Mouse (Mus musculus) kidney, embryonic 16.5 days (tissue): Measurements from ENCODE around the gene Vps13d. TPM values are rescaled to one million over a fixed set of nuclear protein-coding genes. Genes with fewer than 3 reads are reported as not detected.

Source experiments
- ATAC-seq: fragments of 200-750 bp; cut with Nextera tagmentation; 2 replicates; pipeline ENCODE4 v1.8.0; 2017; ENCODE audit warnings: moderate TSS enrichment; ENCODE audit not compliant: low FRiP score, low TSS enrichment
- H3K27ac ChIP-seq: fragments of 300-500 bp; sonication (generic); 2 replicates; pipeline ENCODE4 v1.5.1; 2014; ENCODE audit warnings: low read length
- H3K27me3 ChIP-seq: fragments of 300-500 bp; sonication (generic); 2 replicates; pipeline ENCODE4 v1.6.1; 2014; ENCODE audit warnings: low read length, control low read depth, mixed read lengths; ENCODE audit not compliant: insufficient read depth
- H3K36me3 ChIP-seq: fragments of 300-500 bp; sonication (generic); 2 replicates; pipeline ENCODE4 v1.6.1; 2014; ENCODE audit warnings: low read length, control low read depth, mixed read lengths; ENCODE audit not compliant: insufficient read depth
- H3K4me1 ChIP-seq: fragments of 300-500 bp; sonication (generic); 2 replicates; pipeline ENCODE4 v1.6.1; 2014; ENCODE audit warnings: low read length, control low read depth, mixed read lengths; ENCODE audit not compliant: insufficient read depth
- H3K4me2 ChIP-seq: fragments of 300-500 bp; sonication (generic); replicated peaks from 2 replicates; pipeline ENCODE4 v1.6.1; 2014; ENCODE audit warnings: low read depth, low read length
- H3K4me3 ChIP-seq: fragments of 300-500 bp; sonication (generic); 2 replicates; pipeline ENCODE4 v1.5.1; 2014; ENCODE audit warnings: mild to moderate bottlenecking, low read length
- H3K9ac ChIP-seq: fragments of 300-500 bp; sonication (generic); replicated peaks from 2 replicates; pipeline ENCODE4 v1.6.1; 2014; ENCODE audit warnings: low read length
- H3K9me3 ChIP-seq: fragments of 300-500 bp; sonication (generic); 2 replicates; pipeline ENCODE4 v1.6.1; 2016; ENCODE audit warnings: low read length, control low read depth
- WGBS: fragments of 180-500 bp; shearing (Covaris S2); extraction: QIAGEN DNeasy Blood & Tissue Kit; methylation state at CpG from one replicate; pipeline ENCODE4 v1.1.7; 2014; 5-methylcytosine and 5-hydroxymethylcytosine counted together
- polyA plus RNA-seq: library from polyadenylated mRNA; unstranded; fragments of >200 nt; fragmentation: Nextera tagmentation; extraction: Ambion mirVana; gene quantifications from 2 replicates; pipeline ENCODE4 v1.2.1, GENCODE M21; 2015

Vps13d gene
- polyA plus RNA-seq, 1 experiment from 2014 or later: 10.6 TPM

- Histone ChIP-seq H3K9ac (no peak overlapping the region), H3K4me2 (no peak overlapping the region), H3K9me3 (no peaks in the 10 kb centered on the region), H3K4me3 (no peak overlapping the region), H3K36me3 (peaks cover 5% of the 10 kb centered on the region; the same call in 1 of the 2 replicates), H3K4me1 (peaks cover 16% of the 10 kb centered on the region), H3K27ac (no peak overlapping the region), H3K27me3 (no peaks in the 10 kb centered on the region)
- 80% methylated on average over 1 of the region's 1 CpGs for WGBS
- ATAC-seq: no peak
Measured at GRCm38 (mm10) chr4:144977057-144977456, 217.7 kb downstream of the Vps13d start.

- Histone ChIP-seq H3K27ac (peak overlapping the region; percentile 68), H3K9ac (no peak overlapping the region), H3K4me1 (peaks cover 11% of the 10 kb centered on the region), H3K4me3 (no peak overlapping the region), H3K36me3 (peaks cover 5% of the 10 kb centered on the region; the same call in 1 of the 2 replicates), H3K9me3 (no peaks in the 10 kb centered on the region), H3K4me2 (no peak overlapping the region), H3K27me3 (no peaks in the 10 kb centered on the region)
- peak; percentile 82; the same call in 1 of the 2 replicates for ATAC-seq
- WGBS: 40% methylated on average over 2 of the region's 2 CpGs
Measured at GRCm38 (mm10) chr4:144975505-144975904, 219.3 kb downstream of the Vps13d start.

- Histone ChIP-seq H3K9me3 (no peaks in the 10 kb centered on the region), H3K4me1 (peaks cover 11% of the 10 kb centered on the region), H3K4me3 (no peak overlapping the region), H3K36me3 (peaks cover 5% of the 10 kb centered on the region; the same call in 1 of the 2 replicates), H3K27ac (0 out of 2 replicates have a peak overlapping the region, but pooled peaks have one; percentile 25), H3K27me3 (no peaks in the 10 kb centered on the region), H3K4me2 (no peak overlapping the region), H3K9ac (no peak overlapping the region)
- ATAC-seq: no peak
- WGBS: 71% methylated on average over 3 of the region's 3 CpGs
Measured at GRCm38 (mm10) chr4:144974458-144974857, 220.3 kb downstream of the Vps13d start.

- Histone ChIP-seq H3K9me3 (no peaks in the 10 kb centered on the region), H3K27ac (no peak overlapping the region), H3K4me3 (no peak overlapping the region), H3K27me3 (no peaks in the 10 kb centered on the region), H3K36me3 (peaks cover 5% of the 10 kb centered on the region; the same call in 1 of the 2 replicates), H3K4me1 (peaks cover 18% of the 10 kb centered on the region), H3K4me2 (no peak overlapping the region), H3K9ac (no peak overlapping the region)
- whole genome bisulfite sequencing: 83% methylated on average over 6 of the region's 6 CpGs
- no peak for ATAC-seq
Measured at GRCm38 (mm10) chr4:144972948-144973720, 221.7 kb downstream of the Vps13d start.

- peaks cover 18% of the 10 kb centered on the region for H3K4me1 ChIP-seq
- H3K27ac ChIP-seq: no peak overlapping the region
- H3K9ac ChIP-seq: no peak overlapping the region
- no peaks in the 10 kb centered on the region for H3K9me3 ChIP-seq
- H3K36me3 ChIP-seq: 0 out of 2 replicates have a peak, but pooled peaks cover 4% of the 10 kb centered on the region
- no peak overlapping the region for H3K4me3 ChIP-seq
- no peak for ATAC-seq
- H3K4me2 ChIP-seq: no peak overlapping the region
- 79% methylated on average over 2 of the region's 2 CpGs for WGBS
- H3K27me3 ChIP-seq: no peaks in the 10 kb centered on the region
Measured at GRCm38 (mm10) chr4:144971048-144971447, 223.8 kb downstream of the Vps13d start.

- Histone ChIP-seq H3K36me3 (0 out of 2 replicates have a peak, but pooled peaks cover 2% of the 10 kb centered on the region), H3K27ac (peak overlapping the region; percentile 19; the same call in 1 of the 2 replicates), H3K4me1 (peaks cover 8% of the 10 kb centered on the region; the same call in 1 of the 2 replicates), H3K9me3 (no peaks in the 10 kb centered on the region), H3K4me2 (no peak overlapping the region), H3K27me3 (no peaks in the 10 kb centered on the region), H3K4me3 (no peak overlapping the region), H3K9ac (no peak overlapping the region)
- ATAC-seq: no peak
- WGBS: 47% methylated on average over 6 of the region's 6 CpGs
Measured at GRCm38 (mm10) chr4:144969030-144969429, 225.8 kb downstream of the Vps13d start.

- H3K9me3 ChIP-seq: no peaks in the 10 kb centered on the region
Measured at GRCm38 (mm10) chr4:144968371-144968770, 226.4 kb downstream of the Vps13d start.

GRCm38 (mm10) chr4:144965255-144965654, 229.6 kb downstream of the Vps13d start:
- Histone ChIP-seq H3K27me3 (no peaks in the 10 kb centered on the region), H3K4me3 (no peak overlapping the region), H3K9me3 (no peaks in the 10 kb centered on the region), H3K4me2 (no peak overlapping the region), H3K9ac (no peak overlapping the region), H3K4me1 (peaks cover 18% of the 10 kb centered on the region), H3K27ac (0 out of 2 replicates have a peak overlapping the region, but pooled peaks have one; percentile 9), H3K36me3 (0 out of 2 replicates have a peak, but pooled peaks cover 2% of the 10 kb centered on the region)
- 81% methylated on average over 2 of the region's 2 CpGs for WGBS
- ATAC-seq: no peak

More at GRCm38 (mm10) chr4:144968371-144968770, 226.4 kb downstream of the Vps13d start:
- Histone ChIP-seq H3K4me2 (no peak overlapping the region), H3K27me3 (no peaks in the 10 kb centered on the region), H3K9ac (no peak overlapping the region), H3K27ac (no peak overlapping the region), H3K4me3 (no peak overlapping the region), H3K36me3 (0 out of 2 replicates have a peak, but pooled peaks cover 2% of the 10 kb centered on the region), H3K4me1 (peaks cover 8% of the 10 kb centered on the region; the same call in 1 of the 2 replicates)
- no peak for ATAC-seq
- WGBS: 79% methylated on average over 3 of the region's 3 CpGs

- no peaks in the 10 kb centered on the region for H3K27me3 ChIP-seq
- no peak for ATAC-seq
- WGBS: 83% methylated on average over 3 of the region's 3 CpGs
- no peak overlapping the region for H3K4me2 ChIP-seq
- H3K36me3 ChIP-seq: no peaks in the 10 kb centered on the region
- peaks cover 19% of the 10 kb centered on the region for H3K4me1 ChIP-seq
- H3K9ac ChIP-seq: no peak overlapping the region
- no peak overlapping the region for H3K27ac ChIP-seq
- H3K9me3 ChIP-seq: no peaks in the 10 kb centered on the region
- H3K4me3 ChIP-seq: no peak overlapping the region
Measured at GRCm38 (mm10) chr4:144961696-144962095, 233.1 kb downstream of the Vps13d start.

- 87% methylated on average over 4 of the region's 4 CpGs for WGBS
- Histone ChIP-seq H3K9me3 (no peaks in the 10 kb centered on the region), H3K4me2 (no peak overlapping the region), H3K9ac (no peak overlapping the region), H3K27me3 (no peaks in the 10 kb centered on the region), H3K4me3 (no peak overlapping the region), H3K4me1 (peaks cover 19% of the 10 kb centered on the region), H3K27ac (peak overlapping the region; percentile 79), H3K36me3 (no peaks in the 10 kb centered on the region)
- no peak for ATAC-seq
Measured at GRCm38 (mm10) chr4:144961232-144961631, 233.6 kb downstream of the Vps13d start.
